7 mouse cellular contexts compared by ENCODE assay signal in genomic region chr9:66945647-66946641, GRCm38 (mm10). TPM values are rescaled to one million over a fixed set of nuclear protein-coding genes. Genes with fewer than 3 reads are reported as not detected.
DNase-seq lines count a peak whose midpoint lies in the region; ATAC-seq lines count a peak whose summit lies in the region.

TSS of gene Rps27l (plus strand) at chr9:66946086.

- H3K4me2 ChIP-seq in embryonic facial prominence, embryonic 12.5 days (replicated peaks), result peak within 1 kb of the TSS; percentile 62
- H3K4me2 ChIP-seq in limb, embryonic 11.5 days (ENCODE audit: low read depth, severe bottlenecking), result peak within 1 kb of the TSS; percentile 66
- H3K4me2 ChIP-seq in midbrain, embryonic 14.5 days (ENCODE audit: low read length), result peak within 1 kb of the TSS; percentile 83

- H3K27me3 ChIP-seq in embryonic facial prominence, embryonic 12.5 days, result no peaks in the 10 kb centered on the region
- H3K27me3 ChIP-seq in limb, embryonic 11.5 days (ENCODE audit: control insufficient read depth, insufficient read depth, low read length), result no peaks in the 10 kb centered on the region
- H3K27me3 ChIP-seq in midbrain, embryonic 14.5 days (ENCODE audit: control insufficient read depth, insufficient read depth, low read length), result no peaks in the 10 kb centered on the region

- 0 out of 2 replicates have a peak, but pooled peaks cover 2% of the 10 kb centered on the region for H3K4me1 ChIP-seq in embryonic facial prominence, embryonic 12.5 days
- H3K4me1 ChIP-seq in limb, embryonic 11.5 days (ENCODE audit: control insufficient read depth, insufficient read depth, low read length), result no peaks in the 10 kb centered on the region
- H3K4me1 ChIP-seq in midbrain, embryonic 14.5 days (ENCODE audit: control insufficient read depth, insufficient read depth, low read length), result peaks cover 10% of the 10 kb centered on the region; the same call in 1 of the 2 replicates

- peak within 1 kb of the TSS; percentile 81 for H3K4me3 ChIP-seq in embryonic facial prominence, embryonic 12.5 days
- peak within 1 kb of the TSS; percentile 83 for H3K4me3 ChIP-seq in limb, embryonic 11.5 days (ENCODE audit: low read depth, low read length)
- H3K4me3 ChIP-seq in midbrain, embryonic 14.5 days (replicated peaks; ENCODE audit: low read depth, low read length), result peak within 1 kb of the TSS; percentile 93

- peak; percentile 98 for ATAC-seq in embryonic facial prominence, embryonic 12.5 days (ENCODE audit: insufficient number of reproducible peaks, insufficient read depth, low FRiP score, low TSS enrichment)
- ATAC-seq in limb, embryonic 11.5 days (ENCODE audit: insufficient number of reproducible peaks, low FRiP score, low TSS enrichment, low read depth), result peak; percentile 98
- ATAC-seq in midbrain, embryonic 14.5 days (ENCODE audit: low FRiP score, low TSS enrichment), result peak; percentile 99

- peak within 1 kb of the TSS; percentile 87 for H3K9ac ChIP-seq in embryonic facial prominence, embryonic 12.5 days
- H3K9ac ChIP-seq in limb, embryonic 11.5 days (ENCODE audit: low read length), result peak within 1 kb of the TSS; percentile 84
- H3K9ac ChIP-seq in midbrain, embryonic 14.5 days (replicated peaks; ENCODE audit: low read length), result peak within 1 kb of the TSS; percentile 86

- WGBS in embryonic facial prominence, embryonic 12.5 days, result under 1% methylated on average over 77 of the region's 77 CpGs
- WGBS in limb, embryonic 11.5 days, result under 1% methylated on average over 77 of the region's 77 CpGs
- under 1% methylated on average over 77 of the region's 77 CpGs for WGBS in midbrain, embryonic 14.5 days

- H3K27ac ChIP-seq in embryonic facial prominence, embryonic 12.5 days, result peak within 1 kb of the TSS; percentile 95
- peak within 1 kb of the TSS; percentile 95 for H3K27ac ChIP-seq in limb, embryonic 11.5 days (replicated peaks; ENCODE audit: low read depth, low read length)
- H3K27ac ChIP-seq in midbrain, embryonic 14.5 days (replicated peaks; ENCODE audit: low read depth, low read length), result peak within 1 kb of the TSS; percentile 93

- peaks cover 9% of the 10 kb centered on the region; the same call in 1 of the 2 replicates for H3K36me3 ChIP-seq in embryonic facial prominence, embryonic 12.5 days
- no peaks in the 10 kb centered on the region for H3K36me3 ChIP-seq in limb, embryonic 11.5 days (ENCODE audit: control insufficient read depth, insufficient read depth, low read length)
- H3K36me3 ChIP-seq in midbrain, embryonic 14.5 days (ENCODE audit: control insufficient read depth, insufficient read depth, low read length), result peaks cover 10% of the 10 kb centered on the region; the same call in 1 of the 2 replicates

- H3K9me3 ChIP-seq in embryonic facial prominence, embryonic 12.5 days, result no peaks in the 10 kb centered on the region
- no peaks in the 10 kb centered on the region for H3K9me3 ChIP-seq in limb, embryonic 11.5 days (ENCODE audit: control insufficient read depth, low read length)
- H3K9me3 ChIP-seq in midbrain, embryonic 14.5 days (ENCODE audit: control insufficient read depth, low read length), result no peaks in the 10 kb centered on the region

- peak; percentile 95 for DNase-seq in adrenal gland, postnatal 25 days
- DNase-seq in heart, adult 11 months, result peak; percentile 100
- DNase-seq in kidney, adult 18-20 months, result peak; percentile 95
- peak; percentile 98 for DNase-seq in limb, embryonic 11.5 days (ENCODE audit: low spot score)
- DNase-seq in midbrain, embryonic 14.5 days, result peak; percentile 95
- peak; percentile 88 to 92 for DNase-seq in spleen, adult 18-20 months

RNA-seq across cellular contexts. Expression of gene Rps27l, which starts in this region (rescaled TPM):
- 254 and 278 TPM in 2 replicates for total RNA-seq in adrenal gland, postnatal 25 days (2021)
- 620 and 633 TPM in 2 replicates for polyA plus RNA-seq in embryonic facial prominence, embryonic 12.5 days (2016; fragmentation: Nextera tagmentation; extraction: Ambion mirVana)
- 816 and 842 TPM in 2 replicates for polyA plus RNA-seq in limb, embryonic 11.5 days (2014; fragmentation: Nextera tagmentation; extraction: Ambion mirVana)
- polyA plus RNA-seq in midbrain, embryonic 14.5 days (2014; fragmentation: Nextera tagmentation; extraction: Ambion mirVana), result 245 and 251 TPM in 2 replicates

Comparison
In these comparisons a context has a peak if more than half of its experiments do, and no peak if none do; other contexts are left out.
1. Peak in every context shown above with its lines: DNase-seq, ATAC-seq, H3K4me3 ChIP-seq and H3K27ac ChIP-seq.